Mouse (Mus musculus): ENCODE measurements around the gene Olfr1100. TPM values are rescaled to one million over a fixed set of nuclear protein-coding genes. Genes with fewer than 3 reads are reported as not detected.

Gene Olfr1100
- polyA plus RNA-seq (2014; fragmentation: Illumina TruSeq; extraction: RNeasy Lipid Tissue Mini Kit (QIAGEN cat#74804)), result not detected

DNA sequence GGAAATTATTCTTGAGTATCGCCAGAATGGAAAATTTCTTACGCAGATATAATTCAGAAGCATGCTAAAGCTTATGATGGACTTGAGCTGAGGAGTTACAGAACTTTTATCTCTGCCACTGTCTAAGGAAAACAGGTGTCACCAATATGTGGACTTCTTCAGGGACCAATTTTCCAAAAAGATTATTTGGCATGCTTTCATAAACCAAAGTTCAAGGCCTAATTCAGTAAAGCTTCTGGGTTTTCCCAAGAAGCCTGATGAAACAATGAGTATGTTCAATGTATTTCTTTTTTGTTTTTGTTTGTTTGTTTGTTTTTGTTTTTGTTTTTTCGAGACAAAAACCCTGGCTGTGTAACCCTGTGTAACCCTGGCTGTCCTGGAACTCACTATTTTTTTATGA is at the start of gene Olfr1100:
TSS of gene Olfr1100 (minus strand) at position 101 of the 400 bp plus-strand sequence.

GRCm38 (mm10) chr2:87026980-87027379 is 47.2 kb upstream of the Olfr1100 start, which contains the start of gene Olfr1104:
Olfr1104 (minus strand) TSS chr2:87027080.

GRCm38 (mm10) chr2:86998098-86998497 is 18.3 kb upstream of the Olfr1100 start, which contains the start of gene Olfr1102:
Olfr1102 (plus strand) TSS chr2:86998398.

GRCm38 (mm10) chr2:86991121-86991520 is 11.4 kb upstream of the Olfr1100 start, which contains the start of gene Olfr1101:
Olfr1101 (minus strand) TSS chr2:86991221.

DNA sequence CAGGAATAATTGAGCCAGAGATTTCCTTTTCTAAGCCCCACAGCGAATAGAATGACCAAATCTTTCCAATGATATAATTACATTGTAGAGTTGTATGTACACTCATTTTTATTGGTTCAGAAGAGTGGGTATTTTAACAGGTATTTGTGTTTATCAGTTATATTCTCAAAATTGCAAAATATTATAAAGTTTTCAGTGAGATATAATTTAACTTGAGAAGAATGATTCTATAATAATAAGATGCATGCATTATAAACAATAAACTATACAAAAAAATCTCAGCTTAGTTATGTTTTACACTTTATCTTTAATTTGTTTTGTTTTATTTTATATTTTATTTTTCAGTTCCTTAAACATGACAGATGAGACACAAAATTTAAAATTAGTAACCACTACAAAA is 19.2 kb downstream of the Olfr1100 start, which contains the start of gene Olfr1099:
TSS of gene Olfr1099 (minus strand) at position 101 of the 400 bp plus-strand sequence.

Other genes starting within 250 kb of the Olfr1100 start
- gene Olfr1089, start 246.3 kb downstream of the Olfr1100 start, polyA plus RNA-seq (2014; fragmentation: Illumina TruSeq; extraction: RNeasy Lipid Tissue Mini Kit (QIAGEN cat#74804)), result not detected
- gene Olfr1090, start 221.0 kb downstream of the Olfr1100 start, polyA plus RNA-seq (2014; fragmentation: Illumina TruSeq; extraction: RNeasy Lipid Tissue Mini Kit (QIAGEN cat#74804)), result not detected
- not detected for gene Olfr1093, start 197.5 kb downstream of the Olfr1100 start, polyA plus RNA-seq (2014; fragmentation: Illumina TruSeq; extraction: RNeasy Lipid Tissue Mini Kit (QIAGEN cat#74804))
- not detected for gene Olfr141, start 169.9 kb downstream of the Olfr1100 start, polyA plus RNA-seq (2014; fragmentation: Illumina TruSeq; extraction: RNeasy Lipid Tissue Mini Kit (QIAGEN cat#74804))
- not detected for gene Olfr1094, start 155.3 kb downstream of the Olfr1100 start, polyA plus RNA-seq (2014; fragmentation: Illumina TruSeq; extraction: RNeasy Lipid Tissue Mini Kit (QIAGEN cat#74804))
- not detected for gene Olfr1095, start 128.3 kb downstream of the Olfr1100 start, polyA plus RNA-seq (2014; fragmentation: Illumina TruSeq; extraction: RNeasy Lipid Tissue Mini Kit (QIAGEN cat#74804))
- not detected for gene Gm13723, start 105.2 kb downstream of the Olfr1100 start, polyA plus RNA-seq (2014; fragmentation: Illumina TruSeq; extraction: RNeasy Lipid Tissue Mini Kit (QIAGEN cat#74804))
- gene Olfr1097, start 87.7 kb downstream of the Olfr1100 start, polyA plus RNA-seq (2014; fragmentation: Illumina TruSeq; extraction: RNeasy Lipid Tissue Mini Kit (QIAGEN cat#74804)), result not detected
- not detected for gene Olfr1098, start 55.4 kb downstream of the Olfr1100 start, polyA plus RNA-seq (2014; fragmentation: Illumina TruSeq; extraction: RNeasy Lipid Tissue Mini Kit (QIAGEN cat#74804))
- not detected for gene Olfr1099, start 19.3 kb downstream of the Olfr1100 start, polyA plus RNA-seq (2014; fragmentation: Illumina TruSeq; extraction: RNeasy Lipid Tissue Mini Kit (QIAGEN cat#74804))
- not detected for gene Olfr1101, start 11.3 kb upstream of the Olfr1100 start, polyA plus RNA-seq (2014; fragmentation: Illumina TruSeq; extraction: RNeasy Lipid Tissue Mini Kit (QIAGEN cat#74804))
- gene Olfr1102, start 18.4 kb upstream of the Olfr1100 start, polyA plus RNA-seq (2014; fragmentation: Illumina TruSeq; extraction: RNeasy Lipid Tissue Mini Kit (QIAGEN cat#74804)), result not detected
- gene Olfr1104, start 47.1 kb upstream of the Olfr1100 start, polyA plus RNA-seq (2014; fragmentation: Illumina TruSeq; extraction: RNeasy Lipid Tissue Mini Kit (QIAGEN cat#74804)), result 0.54 TPM
- not detected for gene Olfr1105, start 56.6 kb upstream of the Olfr1100 start, polyA plus RNA-seq (2014; fragmentation: Illumina TruSeq; extraction: RNeasy Lipid Tissue Mini Kit (QIAGEN cat#74804))
- gene Olfr1106, start 72.3 kb upstream of the Olfr1100 start, polyA plus RNA-seq (2014; fragmentation: Illumina TruSeq; extraction: RNeasy Lipid Tissue Mini Kit (QIAGEN cat#74804)), result not detected
- not detected for gene Olfr1107, start 95.9 kb upstream of the Olfr1100 start, polyA plus RNA-seq (2014; fragmentation: Illumina TruSeq; extraction: RNeasy Lipid Tissue Mini Kit (QIAGEN cat#74804))
- not detected for gene Olfr1109, start 116.1 kb upstream of the Olfr1100 start, polyA plus RNA-seq (2014; fragmentation: Illumina TruSeq; extraction: RNeasy Lipid Tissue Mini Kit (QIAGEN cat#74804))
- not detected for gene Olfr259, start 134.6 kb upstream of the Olfr1100 start, polyA plus RNA-seq (2014; fragmentation: Illumina TruSeq; extraction: RNeasy Lipid Tissue Mini Kit (QIAGEN cat#74804))
- not detected for gene Olfr1110, start 160.3 kb upstream of the Olfr1100 start, polyA plus RNA-seq (2014; fragmentation: Illumina TruSeq; extraction: RNeasy Lipid Tissue Mini Kit (QIAGEN cat#74804))
- not detected for gene Olfr1111, start 172.7 kb upstream of the Olfr1100 start, polyA plus RNA-seq (2014; fragmentation: Illumina TruSeq; extraction: RNeasy Lipid Tissue Mini Kit (QIAGEN cat#74804))
- not detected for gene Olfr1112, start 207.8 kb upstream of the Olfr1100 start, polyA plus RNA-seq (2014; fragmentation: Illumina TruSeq; extraction: RNeasy Lipid Tissue Mini Kit (QIAGEN cat#74804))
- gene Olfr1113, start 229.0 kb upstream of the Olfr1100 start, polyA plus RNA-seq (2014; fragmentation: Illumina TruSeq; extraction: RNeasy Lipid Tissue Mini Kit (QIAGEN cat#74804)), result not detected

Data from ovary, adult 10 weeks (tissue).